Mouse (Mus musculus) spleen, postnatal 14 days (tissue): ENCODE measurements around the gene Gm47841.

Source experiments
- DNase-seq, 2 experiments: peaks; one replicate each; pipeline ENCODE4 v3.0.0; 2021 to 2022; ENCODE audit warnings: low spot score in 2 of 2

Gm47841 gene

DNA sequence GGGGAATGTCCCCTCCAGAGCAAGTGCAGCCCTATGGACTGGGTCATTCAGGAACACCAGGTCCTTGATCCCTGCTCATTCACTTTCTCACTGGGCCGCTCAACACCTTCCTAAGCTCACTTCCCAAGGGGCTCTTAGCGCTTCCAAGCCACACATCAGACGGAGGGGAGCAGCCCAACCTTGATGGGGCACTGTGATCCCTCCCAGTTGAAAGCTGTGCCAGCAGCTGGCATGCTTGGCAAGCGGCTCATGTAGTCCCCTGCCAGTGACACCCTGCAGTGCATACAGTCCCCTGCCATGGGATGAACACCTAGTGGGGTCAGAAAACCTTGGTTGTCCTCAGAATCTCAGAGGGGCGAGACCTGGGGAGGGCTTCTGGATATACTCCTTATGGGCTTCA lies 26.9 kb upstream of the Gm47841 start:
- DNase-seq: no peak

DNA sequence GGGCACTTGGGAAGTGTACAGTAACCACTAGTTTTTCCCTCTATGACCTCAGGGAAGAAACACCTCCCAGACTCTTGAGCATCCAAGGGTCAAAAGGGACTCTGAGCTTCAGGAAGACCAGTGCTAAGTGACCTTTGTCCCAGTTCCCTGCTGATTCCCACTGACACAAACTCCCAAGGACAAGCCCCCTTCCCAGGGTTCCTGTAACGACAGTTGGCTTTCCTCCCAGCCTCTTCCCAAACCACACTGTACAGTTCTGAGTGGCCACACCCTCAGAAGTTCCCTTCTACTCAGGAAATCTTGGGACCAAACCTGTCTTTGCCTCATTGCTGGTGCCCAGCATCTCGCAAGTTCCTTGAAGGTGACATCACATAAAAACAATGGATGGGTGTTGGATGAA lies 25.5 kb upstream of the Gm47841 start:
- no peak for DNase-seq

DNA sequence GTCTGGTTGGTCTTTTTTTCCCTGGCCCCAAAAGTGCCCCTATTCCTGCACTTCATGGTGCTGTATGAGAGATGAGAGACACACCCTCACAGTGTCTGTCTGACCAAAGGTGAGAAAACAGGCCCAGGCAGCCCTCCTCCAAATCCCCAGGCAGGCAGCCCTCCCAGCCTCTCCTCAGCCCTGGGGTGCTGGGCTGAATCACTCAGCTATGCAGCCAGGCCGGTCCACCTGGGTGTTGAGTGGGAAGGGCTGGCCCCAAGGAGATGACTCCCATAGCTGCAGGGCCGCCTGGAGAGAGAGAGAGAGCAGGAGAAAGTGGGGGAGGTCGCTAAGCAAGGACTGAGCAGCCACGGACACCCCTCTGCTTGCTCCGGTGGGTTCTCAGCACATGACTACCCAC lies 23.6 kb upstream of the Gm47841 start:
- DNase-seq: no peak

DNA sequence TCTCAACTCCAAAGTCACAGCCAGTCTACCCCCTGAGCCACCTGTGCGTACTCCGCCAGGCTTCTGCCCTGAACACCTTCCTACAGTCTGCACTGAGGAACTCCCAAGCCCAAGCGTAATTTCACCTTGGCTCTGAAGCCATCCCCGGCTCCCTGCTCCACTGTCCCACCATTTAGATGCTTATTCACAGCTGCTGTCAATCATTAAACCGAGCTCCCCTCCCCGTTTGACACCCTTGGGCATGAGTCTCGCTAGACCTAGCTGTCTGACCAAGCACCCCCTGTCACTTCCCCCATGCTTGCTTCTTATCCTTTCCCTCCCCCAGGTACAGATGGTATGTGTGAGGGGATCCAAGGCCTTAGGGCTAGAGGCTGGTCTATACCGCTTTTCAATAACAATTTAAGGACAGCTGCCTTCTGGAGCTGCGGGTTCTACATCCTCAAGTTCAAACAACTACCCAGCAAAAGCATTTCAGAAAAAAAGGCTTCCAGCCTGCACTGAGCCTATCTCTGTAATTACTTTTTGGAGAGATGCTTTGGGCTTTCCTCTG lies 22.5 kb upstream of the Gm47841 start:
- no peak for DNase-seq

DNA sequence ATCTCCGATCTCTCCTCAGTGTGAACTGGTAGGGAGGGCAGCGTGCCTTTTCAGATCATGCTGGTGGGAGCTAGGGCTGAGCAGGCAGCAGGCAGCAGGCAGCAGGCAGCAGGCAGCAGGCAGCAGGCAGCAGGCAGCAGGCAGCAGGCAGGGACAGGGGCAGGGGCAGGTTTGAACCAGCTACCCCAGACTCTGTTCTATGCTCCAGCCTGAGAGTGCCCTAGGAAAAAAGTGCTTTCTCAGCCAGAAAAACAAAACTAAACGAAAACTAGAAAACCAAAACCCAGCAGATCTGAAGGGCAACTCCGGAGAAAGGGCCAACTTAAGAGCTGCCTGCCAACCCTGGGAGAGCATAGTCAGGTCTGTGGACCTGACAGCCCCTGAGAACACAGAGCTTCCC lies 21.5 kb upstream of the Gm47841 start:
- no peak for DNase-seq

DNA sequence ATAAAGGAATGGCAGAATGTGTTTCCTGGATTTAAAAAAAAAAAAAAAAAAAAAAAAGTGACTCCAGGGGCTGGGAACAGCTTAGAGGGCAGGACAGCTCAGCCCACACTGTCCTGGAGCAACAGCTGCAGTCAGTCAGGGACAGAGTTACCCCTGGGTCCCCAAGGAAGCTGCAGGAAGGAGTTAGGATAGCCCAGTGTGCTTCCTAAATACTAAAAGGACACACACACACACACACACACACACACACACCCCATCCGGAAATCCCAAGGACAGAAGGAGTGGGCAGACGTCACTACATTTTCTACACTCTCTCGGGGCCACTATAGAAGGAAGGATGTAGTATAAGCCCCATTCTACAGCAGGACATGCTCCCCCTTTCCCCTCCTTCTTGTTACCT lies 20.8 kb upstream of the Gm47841 start:
- no peak for DNase-seq

DNA sequence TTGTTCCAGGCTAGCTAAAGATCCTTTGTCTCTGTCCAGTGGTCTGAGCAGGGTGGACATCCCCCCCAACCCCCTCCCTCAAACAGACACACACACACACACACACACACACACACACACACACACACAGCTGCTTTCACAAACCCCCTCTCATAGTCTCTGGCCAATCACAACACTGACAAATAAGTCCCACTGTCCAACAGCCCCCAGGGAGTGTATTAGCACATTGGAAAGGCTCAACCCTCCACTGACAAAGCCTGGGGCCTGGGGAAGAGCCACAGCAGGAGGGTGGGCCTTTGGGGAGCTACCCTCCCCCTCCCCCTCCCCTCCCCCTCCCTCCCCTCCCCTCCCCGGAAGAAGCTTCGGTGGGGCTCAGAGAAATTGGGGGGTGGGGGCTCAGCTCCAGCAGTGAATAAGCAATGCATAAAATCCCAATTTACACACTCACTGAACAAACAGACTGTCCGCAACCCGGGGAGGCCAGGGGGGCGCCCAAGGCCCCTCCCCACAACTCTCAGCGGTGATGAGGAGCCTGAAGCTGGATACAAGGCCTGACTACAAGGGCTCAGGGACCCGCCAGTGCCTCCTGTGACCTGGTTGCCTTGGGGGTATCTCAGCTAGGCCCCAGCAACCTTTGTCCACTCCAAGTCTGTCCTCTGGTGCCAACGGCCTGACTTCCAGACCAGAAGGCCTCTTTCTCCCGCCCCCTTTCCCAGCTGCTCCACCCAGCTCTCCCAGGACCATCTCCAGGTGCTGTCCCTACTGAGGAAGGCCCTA lies 19.9 kb upstream of the Gm47841 start:
- DNase-seq: no peak

DNA sequence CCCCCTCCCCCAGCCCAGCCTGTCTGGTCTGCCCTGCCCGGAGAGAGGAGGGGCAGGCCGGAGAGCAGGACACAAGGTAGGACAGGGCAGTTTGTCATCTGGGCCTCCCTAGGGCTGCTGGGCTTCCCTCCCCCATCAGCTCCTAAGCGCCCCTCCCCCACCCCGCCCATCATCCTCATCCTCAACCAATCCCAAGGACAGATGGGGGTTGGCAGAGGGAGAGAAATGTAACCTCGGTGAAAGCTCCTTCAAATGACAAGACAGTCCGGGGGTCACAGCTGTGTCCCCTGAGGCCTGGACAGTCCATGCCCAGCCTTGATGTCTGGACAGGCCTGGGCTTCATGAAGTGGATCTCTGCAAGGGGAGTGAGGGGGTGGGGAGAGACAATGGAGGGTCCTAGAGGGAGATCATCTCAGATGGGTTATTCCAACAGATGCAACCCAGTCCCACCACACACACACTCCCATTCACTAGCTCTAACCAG lies 19.2 kb upstream of the Gm47841 start:
- DNase-seq: no peak

DNA sequence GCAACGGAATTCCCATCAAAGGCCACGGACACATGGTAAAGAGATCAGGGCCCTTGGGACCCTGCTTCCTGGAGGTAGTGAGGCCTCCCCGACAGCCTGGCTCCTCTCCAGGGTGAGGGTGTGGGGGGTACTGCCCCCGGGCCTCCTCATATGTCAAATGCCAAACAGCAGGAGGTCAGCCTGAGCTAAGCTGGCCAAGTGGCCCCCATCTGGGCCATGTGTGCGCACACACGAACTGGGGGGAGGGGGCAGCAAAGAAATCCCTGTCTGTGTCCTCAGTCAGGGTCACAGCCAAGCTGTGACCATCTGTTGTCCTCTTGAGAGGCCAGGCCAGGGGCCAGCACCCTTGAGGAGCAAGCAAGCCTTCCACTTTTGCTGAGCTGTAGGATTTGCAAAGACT lies 17.9 kb upstream of the Gm47841 start:
- DNase-seq: no peak

DNA sequence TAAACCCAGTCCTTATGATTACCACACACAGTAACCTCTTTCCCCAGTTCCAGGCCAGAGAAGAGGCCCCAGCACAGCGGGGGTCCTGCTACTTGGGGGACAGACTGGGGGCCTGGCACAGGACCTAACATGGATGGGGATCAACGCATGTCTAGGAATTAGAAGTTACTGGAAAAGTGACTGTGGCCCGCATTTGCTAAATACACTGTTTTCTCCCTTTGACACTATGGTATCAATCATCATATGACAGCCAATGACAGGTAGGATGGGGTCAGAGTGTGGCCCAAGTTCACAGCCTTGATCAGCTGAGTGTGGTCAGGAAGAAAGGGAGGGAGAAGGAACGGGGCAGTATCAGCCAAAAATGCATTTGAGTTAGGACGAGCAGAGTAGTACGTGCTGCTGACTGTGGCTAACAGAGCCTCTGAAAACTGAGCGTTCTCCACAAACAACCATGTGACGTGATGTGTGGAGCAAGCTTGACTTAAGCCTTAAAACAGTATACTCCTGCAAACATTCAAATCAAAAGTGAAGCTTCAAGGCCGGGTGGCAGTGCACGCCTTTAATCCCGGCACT lies 13.2 kb upstream of the Gm47841 start:
- no peak for DNase-seq

DNA sequence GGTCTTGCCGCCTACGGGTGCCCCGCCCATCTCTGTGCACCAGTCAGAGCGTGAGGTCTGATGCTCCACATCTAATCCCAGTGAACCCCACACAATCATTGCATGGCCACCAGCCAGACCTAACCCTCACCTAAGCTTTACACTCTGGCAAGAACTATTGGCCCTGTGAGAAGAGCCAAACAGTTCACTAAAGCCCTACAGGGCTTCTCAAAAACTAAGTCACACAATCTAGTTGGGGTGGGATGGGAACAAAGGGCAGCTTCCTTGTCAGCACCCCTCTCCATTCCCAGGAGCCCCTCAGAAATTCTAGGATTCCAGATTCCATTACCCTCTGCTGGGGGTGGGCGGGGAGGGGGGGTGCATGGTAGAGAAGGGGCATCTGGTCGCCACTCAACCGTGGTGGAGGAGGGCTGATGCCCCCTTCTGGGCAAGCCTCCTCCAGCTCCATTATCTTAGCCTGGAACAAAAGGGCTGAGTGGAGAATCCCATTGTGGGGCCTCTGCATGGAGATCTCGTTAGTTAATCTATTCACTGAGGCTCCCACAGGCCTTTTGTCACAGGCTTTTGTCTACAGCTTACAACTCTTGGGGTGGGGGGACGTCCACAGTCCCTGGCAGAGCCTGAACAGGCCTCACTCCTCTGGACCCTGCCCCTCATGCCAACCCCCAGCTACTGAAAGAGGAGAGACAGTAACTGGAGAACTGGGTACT lies 12.5 kb upstream of the Gm47841 start:
- DNase-seq: no peak

DNA sequence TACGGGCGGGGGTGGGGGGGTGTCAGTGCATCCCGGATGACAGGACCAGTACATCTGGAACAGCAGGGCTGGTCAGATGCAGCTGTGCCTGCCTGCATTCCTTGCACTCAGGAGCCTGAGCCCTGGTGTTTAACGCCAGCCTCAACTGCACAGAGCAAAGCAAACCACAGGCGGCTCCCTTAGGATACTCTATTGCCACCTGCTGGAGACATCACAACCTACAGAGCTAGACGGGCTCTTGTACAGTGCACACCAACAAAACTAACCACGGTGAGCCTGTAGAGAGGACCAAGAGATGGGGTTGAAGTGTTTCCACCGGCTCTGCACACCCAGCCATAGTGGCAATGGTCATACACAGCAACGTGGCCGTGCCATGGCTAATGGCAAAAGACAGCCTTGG lies 9.0 kb upstream of the Gm47841 start:
- DNase-seq: no peak

DNA sequence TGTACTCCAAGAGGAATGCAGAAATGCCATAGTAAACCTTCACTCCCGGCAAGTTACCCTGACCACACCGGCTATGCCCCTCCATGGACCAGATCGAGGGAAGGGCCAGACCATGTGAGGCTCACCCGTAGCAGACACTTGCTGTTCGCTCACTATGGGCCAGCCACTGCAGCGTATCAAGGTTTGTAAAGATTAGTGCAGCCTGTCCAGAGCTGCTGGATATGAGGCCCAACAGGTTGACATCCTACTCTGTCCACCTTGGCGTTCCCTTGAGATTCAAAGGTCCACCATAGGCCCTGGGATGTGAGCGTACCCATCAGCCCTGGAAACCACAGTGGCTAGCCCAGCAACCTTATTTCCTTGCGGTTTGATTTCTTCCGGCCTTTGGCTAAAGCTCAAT lies 7.3 kb upstream of the Gm47841 start:
- DNase-seq: no peak

DNA sequence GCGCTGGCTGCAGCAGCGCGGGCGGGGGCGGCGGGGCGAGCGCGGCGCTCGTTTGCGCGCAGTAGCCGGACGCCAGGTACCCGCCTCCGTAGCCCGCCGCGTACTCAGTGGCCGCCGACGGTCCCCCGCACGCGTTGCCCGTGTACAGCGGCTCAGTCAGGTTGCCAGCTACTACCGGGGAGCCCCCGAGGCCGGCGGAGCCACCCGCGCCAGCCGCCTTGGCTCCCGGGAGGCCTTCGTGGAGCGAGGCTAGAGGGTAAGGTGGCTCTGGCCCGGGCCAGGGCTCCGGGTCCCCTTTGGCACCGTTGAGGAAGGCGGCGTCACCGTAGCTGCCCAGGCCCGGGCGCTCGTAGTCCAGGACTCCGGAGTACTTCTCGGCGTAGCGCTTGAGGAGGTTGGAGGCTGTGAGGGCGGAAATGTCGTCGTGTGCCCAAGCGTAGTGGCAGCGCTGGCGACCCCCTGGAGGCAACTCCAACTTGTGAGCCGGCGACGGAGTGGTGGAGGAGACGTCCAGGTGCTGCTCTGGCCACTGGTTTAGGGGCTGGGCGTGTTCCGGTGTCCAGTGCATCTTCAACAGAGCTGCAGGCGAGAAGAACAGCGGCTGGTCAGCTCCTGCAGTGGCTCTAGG lies 6.7 kb upstream of the Gm47841 start:
- DNase-seq: no peak

DNA sequence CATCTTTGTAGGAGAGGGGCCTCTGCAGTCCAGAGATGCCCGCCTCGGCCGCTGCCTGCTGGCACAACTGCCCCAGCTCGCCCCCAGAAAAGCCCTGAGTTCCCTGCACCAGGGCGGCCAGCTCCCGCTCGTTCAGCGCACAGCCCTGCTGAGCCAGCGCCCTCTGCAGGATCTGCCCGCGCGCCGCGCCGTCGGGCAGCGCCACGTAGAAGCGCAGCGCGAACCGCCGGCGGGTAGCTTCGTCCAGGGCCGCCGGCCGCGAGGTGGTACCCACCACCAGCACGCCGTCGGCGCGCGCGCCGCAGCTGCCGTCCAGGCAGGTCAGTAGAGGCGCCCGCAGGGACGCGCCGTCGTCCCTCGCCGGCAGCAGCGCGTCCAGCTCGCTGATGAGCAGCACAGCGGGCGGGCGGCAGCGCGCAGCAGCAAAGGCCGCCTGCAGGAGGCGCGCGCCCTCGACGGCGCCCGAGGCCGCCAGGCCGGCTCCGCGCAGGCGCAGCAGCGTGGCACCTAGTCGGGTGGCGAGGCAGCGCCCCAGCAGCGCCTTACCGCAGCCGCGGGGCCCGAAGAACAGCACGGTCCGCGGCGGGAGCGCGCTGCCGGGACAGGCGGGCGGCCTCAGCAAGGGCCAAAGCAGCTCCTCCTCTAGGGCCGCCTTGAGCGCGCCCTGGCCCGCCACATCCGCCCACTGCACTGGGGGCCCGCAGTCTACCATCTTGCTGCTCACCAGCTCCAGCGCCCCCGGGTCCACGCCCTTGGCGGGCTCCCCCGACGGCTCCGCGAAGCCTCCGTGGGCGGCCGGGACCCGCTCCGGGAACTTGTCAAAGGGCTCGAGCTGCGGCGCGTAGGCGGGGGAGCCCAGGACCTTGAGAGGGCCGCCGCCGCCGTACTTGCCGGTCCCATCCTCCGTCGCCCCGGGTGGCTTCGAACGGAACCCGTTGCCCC lies 5.6 kb upstream of the Gm47841 start:
- no peak for DNase-seq

DNA sequence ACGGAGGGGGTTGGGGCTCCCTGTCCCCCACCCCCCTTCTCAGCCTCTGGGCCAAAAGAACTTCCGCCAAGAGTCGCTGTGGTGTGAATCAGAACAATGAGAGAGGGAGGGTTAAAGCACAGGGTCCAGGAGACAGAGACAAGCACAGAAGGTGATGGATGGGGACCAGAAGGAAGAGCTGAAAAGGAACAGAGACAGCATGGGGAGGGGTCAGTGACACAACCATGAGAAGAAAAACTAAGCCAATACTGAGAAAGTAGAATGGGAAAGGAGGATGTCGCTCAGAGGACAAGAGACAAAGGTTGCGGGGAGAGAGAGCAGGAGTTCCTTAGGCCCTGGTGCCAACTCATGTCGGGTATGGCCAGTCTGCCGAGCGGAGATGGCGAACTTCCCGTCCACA lies 4.7 kb upstream of the Gm47841 start:
- DNase-seq: no peak

DNA sequence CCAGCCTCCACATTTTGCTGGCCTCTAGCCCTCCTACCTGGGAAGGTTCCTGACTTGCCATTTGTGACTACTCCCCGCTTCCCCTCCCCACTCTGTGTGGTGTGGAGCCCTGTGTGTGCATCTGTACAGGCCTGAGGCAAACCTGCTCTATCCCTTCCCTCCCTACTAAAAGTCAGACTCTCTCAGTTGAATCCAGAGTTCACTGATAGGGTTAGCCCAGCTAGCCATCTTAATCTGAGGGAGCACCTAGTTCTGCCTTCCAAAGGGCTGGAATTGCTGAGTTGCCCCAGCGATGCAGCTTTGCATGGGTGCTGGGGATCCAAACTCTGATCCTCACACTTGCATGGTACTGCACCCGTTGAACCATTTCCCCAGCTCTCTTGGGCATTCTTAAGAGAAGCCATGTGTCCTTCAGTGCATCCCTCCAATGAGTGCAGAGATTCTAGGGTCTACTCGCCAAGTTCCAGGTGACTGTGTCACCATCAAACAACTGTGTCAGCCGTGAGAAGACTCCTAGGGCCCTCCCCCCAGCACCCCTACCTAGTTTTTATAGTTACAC lies 1.2 kb upstream of the Gm47841 start:
- no peak for DNase-seq

DNA sequence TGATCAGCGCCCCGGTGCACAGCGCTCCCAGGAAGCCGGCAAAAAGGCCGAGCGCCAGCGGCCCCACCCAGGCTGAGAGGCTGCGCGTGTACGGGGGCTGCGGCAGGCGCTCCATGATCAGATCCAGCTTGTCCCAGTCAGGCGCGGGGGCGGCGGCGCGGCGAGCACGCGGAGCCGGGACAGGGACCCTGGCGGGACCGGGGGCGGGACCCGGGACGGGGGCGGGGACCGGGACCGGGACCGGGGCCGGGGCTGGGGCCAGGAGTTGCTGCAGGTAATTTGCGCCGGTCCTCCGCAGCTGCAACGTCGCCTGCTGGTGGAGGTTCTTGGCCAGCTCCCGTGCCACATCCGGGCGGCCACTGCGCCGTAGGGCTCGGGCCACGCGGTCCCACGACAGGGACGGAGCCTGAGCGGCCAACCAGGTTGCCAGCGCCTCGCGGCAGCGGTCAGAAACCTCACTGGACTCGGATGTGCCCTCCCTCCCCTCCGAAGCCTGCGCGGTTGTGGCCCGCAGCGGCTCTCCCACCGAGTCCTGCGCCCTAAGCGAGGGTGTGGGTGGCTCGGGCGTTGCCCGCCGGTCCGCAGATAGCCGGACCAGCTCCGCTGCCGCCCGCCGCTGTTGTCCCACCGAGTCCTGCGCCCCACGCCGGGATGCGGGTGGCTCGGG lies 537 bp downstream of the Gm47841 start:
- DNase-seq: no peak

DNA sequence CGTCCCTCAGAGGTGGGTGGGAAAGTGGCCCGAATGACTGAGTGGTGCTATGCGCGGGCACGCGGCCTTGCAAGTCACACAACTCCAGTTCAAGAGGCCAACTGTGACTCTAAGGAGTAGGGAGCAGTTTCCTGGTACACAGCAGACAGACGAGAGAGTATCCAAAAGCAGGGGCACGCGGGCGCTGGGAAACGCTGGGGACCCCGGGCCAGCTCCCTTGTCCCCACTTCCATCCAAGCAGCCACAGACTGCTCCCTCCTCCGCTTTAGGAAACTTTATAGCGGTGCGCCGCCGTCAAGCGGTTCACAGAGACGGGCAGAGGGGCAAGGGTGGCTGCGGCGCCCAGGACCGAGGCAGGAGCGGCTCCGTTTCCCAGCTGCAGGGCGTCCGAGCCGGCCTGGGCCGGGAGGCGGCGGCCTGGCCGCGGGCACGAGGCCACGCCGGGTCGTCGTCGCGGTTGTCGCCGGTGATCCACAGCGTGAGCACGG lies 1.1 kb downstream of the Gm47841 start:
- DNase-seq: no peak

DNA sequence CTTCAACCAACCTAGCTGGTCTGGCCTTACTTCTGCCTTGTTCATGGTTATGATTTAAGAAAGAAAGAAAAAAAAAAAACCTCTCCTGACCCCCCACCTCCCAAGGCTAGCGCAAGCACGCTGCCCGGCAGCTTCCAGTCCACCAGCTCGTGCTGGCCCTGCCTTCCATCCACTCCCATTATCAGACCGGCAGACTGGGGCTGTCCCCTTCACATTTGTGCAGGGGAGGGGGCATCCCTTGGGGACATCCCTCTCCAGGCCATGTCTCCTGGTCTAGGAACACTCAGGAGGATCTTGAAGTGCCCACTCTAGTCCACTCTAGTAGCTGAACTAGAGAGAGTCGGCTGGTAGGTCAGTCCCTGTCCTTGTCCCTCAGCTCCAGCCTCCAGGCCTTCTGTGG lies 2.7 kb downstream of the Gm47841 start:
- DNase-seq: no peak
